Mouse (Mus musculus) adrenal gland, postnatal 14 days (tissue): ENCODE measurements at regions not wholly inside any gene's neighbourhood (a gene's known extent, or its start where the extent isn't known, plus 50 kb on each side); places are given as distances from the start of the nearest gene placed in this dataset.
"Not testable (repeated sequence)": the region's sequence is repeated elsewhere in the genome, so short reads cannot be mapped to it uniquely, and the experiment has no call there.

Experiments used
- DNase-seq: peaks from one replicate; pipeline ENCODE4 v3.0.0; 2021; ENCODE audit warnings: mixed read lengths

DNA sequence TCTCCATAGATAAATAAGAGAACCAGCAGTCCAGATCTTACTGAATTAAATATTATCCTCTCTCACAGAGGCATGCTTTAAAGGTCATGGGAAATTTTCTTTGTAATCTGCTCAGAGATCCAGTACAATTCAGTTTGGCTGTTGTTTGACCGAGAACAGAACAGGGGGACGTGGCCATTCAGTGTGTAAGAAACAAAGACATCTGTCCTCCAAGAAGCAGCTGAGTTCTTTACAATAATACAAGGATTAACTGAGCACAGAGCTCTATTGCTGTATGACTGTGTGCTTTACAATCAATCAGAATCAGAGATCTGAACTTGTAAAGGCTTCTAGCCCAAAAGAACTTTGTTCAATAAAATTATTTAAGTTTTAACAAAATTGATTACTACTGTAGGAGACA lies 287.6 kb upstream of the Cntn5 start:
- no peak for DNase-seq

DNA sequence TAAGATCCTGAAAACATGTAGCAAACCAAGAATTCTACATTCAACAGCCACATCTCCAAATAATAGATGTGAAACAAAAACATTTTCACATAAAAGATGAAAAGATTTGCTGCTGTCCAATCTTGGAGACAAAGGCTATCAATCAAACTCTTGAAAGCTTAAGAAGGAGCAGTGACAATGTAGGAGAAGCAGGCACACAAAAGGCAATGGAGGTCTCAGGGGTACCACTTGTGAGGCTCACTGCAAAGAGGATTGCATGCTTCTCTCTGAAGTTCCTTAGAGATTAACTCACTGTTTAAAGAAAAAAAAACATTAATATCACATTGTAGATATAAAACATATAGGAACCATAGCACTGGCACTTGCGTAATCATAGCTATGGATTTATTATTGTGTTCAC lies 241.2 kb upstream of the Cntn5 start:
- no peak for DNase-seq

GRCm38 (mm10) chr9:11126833-11127232 lies 222.3 kb upstream of the Cntn5 start:
- DNase-seq = no peak

- no peak for DNase-seq
These were observed 214.6 kb upstream of the Cntn5 start for GRCm38 (mm10) chr9:11119153-11119552.

GRCm38 (mm10) chr9:11107828-11108227 lies 203.3 kb upstream of the Cntn5 start:
- DNase-seq = not testable (repeated sequence)

GRCm38 (mm10) chr9:11107212-11107611 lies 202.6 kb upstream of the Cntn5 start:
- DNase-seq = not testable (repeated sequence)

DNA sequence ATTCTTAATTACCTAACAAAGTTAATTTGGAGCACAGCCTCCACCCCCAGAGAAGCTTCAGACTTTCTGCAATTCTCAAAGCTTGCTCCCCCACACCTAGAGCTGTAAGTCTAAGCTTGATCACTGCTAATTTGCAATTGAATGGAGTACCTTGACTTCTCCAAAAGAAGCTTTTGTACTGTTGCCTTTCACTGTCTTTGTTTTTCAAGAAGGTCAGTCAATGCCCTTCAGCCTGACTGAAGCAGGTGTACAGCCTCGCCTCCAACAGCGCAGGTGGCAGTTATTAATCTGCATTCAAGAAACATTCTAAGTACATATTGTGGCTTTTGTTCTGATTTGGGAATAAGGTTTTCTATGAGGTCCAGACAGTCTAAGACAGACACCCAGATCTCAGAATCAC lies 201.7 kb upstream of the Cntn5 start:
- DNase-seq = no peak

- DNase-seq = no peak
These were observed 198.9 kb upstream of the Cntn5 start for GRCm38 (mm10) chr9:11103448-11103847.

DNA sequence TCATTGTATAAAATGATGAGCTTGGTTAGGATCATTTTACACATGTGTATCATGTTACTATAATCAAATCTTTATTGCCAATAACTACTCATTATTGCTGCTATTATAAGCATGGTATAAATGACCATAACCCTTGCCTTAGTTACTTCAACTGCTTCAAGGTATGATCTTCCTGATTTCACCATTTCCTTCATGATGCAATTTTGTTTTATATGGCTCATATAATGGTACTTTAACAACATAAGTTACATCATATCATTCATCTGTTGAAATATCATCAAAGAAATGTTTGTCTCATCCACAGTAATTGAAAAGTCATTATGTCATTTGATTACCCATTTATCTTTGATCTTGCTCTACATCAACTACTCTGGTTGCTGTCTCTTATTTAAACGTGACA lies 188.3 kb upstream of the Cntn5 start:
- no peak for DNase-seq

DNA sequence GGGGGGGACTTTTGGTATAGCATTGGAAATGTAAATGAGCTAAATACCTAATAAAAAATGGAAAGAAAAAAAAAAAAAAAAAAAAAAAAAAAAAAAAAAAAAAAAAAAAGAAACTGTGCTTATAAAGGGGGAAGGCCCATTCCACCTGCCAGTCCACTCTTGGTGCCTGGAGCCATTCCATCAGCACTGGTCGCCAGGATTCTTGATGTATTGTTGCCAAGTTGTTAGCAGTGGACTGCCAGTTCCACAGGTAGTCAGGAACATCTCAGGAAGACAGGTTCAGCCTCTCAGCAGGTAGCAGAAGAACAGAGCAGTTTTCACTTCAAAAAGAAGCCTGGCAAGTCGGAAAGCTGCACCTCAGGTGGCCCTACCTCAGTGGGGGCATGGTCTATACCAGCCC lies 162.6 kb upstream of the Cntn5 start:
- DNase-seq = not testable (repeated sequence)

GRCm38 (mm10) chr9:11062856-11063255 lies 158.3 kb upstream of the Cntn5 start:
- no peak for DNase-seq
